ENCODE assay signal across 15 mouse cellular contexts in the genomic region with DNA sequence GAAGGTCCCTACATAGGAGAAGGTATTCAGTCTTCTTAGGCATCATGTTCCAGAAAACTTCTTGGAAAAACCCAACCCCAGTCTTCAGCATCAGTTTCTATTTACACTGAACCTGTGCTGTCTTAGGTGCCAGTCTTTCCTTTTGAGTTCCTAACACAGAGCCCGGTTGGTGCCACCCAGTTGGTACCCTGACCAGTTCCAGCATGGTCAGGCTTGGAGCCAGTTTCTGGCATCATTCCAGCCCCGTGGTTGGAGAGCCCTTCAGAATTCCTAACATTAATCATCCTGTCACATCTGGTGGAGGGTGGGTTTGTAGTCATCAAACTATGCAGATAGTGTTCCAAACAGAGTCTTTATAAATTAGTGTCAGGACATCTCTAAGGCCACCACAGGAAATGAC.
DNase-seq lines count a peak whose midpoint lies in the region.
"Had no signal": no experiment of that assay in that cellular context is flagged by ENCODE, and none has a peak within 500 bp of the region (broad histone marks: within the 10 kb centered on the region; RNA-seq: fewer than 3 reads in every experiment).

No protein-coding gene starts in this region.

- intact Hi-C loops in left cerebral cortex, postnatal 4 days (cut with DNase I): no loop called here

- DNase-seq in adrenal gland, postnatal 25 days: peak; percentile 7
- DNase-seq in adrenal gland, adult (ENCODE audit: inconsistent age in 2 of 2, low spot score in 1 of 2): no peak
- peak; percentile 12 to 37 for DNase-seq in cerebellum, postnatal 36 days
- DNase-seq in cerebellum, adult 9-10 months: no peak
- DNase-seq in left cerebral cortex, postnatal 4 days: peak; percentile 38
- DNase-seq in left cerebral cortex, adult 18-20 months (ENCODE audit: low spot score in 2 of 2): no peak
- DNase-seq in Muller cell, postnatal 12 days (ENCODE audit: inconsistent ontology term): peak; percentile 90
- DNase-seq in embryo, embryonic 11 days: no peak
- DNase-seq: adrenal gland, adult 8-10 months; gastrocnemius, postnatal 36 days; heart, adult 2 months; kidney, adult 2 months; layer of hippocampus, postnatal 36 days; thymus, adult 2 months; thymus, postnatal 36 days had no signal

Comparison
In these comparisons a context has a peak if more than half of its experiments do, and no peak if none do; other contexts are left out.
1. DNase-seq: peak in adrenal gland, postnatal 25 days (single experiment), cerebellum, postnatal 36 days (2 of 2), left cerebral cortex, postnatal 4 days (single experiment) and Muller cell, postnatal 12 days (single experiment); none in adrenal gland, adult (0 of 2), cerebellum, adult 9-10 months (single experiment), left cerebral cortex, adult 18-20 months (0 of 2) and embryo, embryonic 11 days (single experiment).